In the genomic region with DNA sequence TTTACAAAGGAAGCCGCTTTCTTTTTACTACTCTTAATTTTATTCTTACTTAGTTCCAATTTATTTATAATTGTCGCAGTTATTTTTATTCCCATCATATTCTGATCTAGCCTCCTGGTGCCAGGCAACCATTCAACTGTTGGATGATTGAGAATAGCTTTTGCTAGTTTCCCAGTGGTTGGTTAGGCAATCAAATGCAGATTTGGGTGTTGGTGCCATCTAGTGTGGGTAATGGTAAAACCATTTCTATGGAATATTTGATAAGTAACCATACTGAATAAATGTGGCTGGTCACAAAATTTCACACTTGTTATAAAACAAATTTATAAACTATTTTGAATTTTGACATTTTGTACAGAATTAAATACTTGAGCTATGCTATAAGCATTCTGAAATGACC, we compare ENCODE assay signal across 9 mouse cellular contexts. TPM values are rescaled to one million over a fixed set of nuclear protein-coding genes. Genes with fewer than 3 reads are reported as not detected.
A peak's percentile ranks its signal among the peaks of the same experiment; 100 is the strongest.
DNase-seq lines count a peak whose midpoint lies in the region; ATAC-seq and TF ChIP-seq lines count a peak whose summit lies in the region.
"Had no signal": no experiment of that assay in that cellular context is flagged by ENCODE, and none has a peak within 500 bp of the region (broad histone marks: within the 10 kb centered on the region; RNA-seq: fewer than 3 reads in every experiment).

No protein-coding gene starts in this region.

- H3K4me1 ChIP-seq in E14TG2a.4 (replicated peaks; ENCODE audit: low read depth, low read length), result peaks cover 90% of the 10 kb centered on the region
- peaks cover 4% of the 10 kb centered on the region for H3K4me1 ChIP-seq in lung, embryonic 14.5 days (ENCODE audit: insufficient read depth)

- H3K9ac ChIP-seq in lung, embryonic 14.5 days, result no peak overlapping the region

- H3K4me2 ChIP-seq in lung, embryonic 14.5 days, result no peak overlapping the region

- peak overlapping the region; percentile 53 for H3K4me3 ChIP-seq in E14TG2a.4 (replicated peaks; ENCODE audit: low read length)
- H3K4me3 ChIP-seq in lung, embryonic 14.5 days (ENCODE audit: low read depth, low read length), result no peak overlapping the region
- H3K4me3 ChIP-seq: erythroblast, embryonic 14.5 days had no signal

- no peaks in the 10 kb centered on the region for H3K9me3 ChIP-seq in E14TG2a.4 (ENCODE audit: low read length)
- no peaks in the 10 kb centered on the region for H3K9me3 ChIP-seq in lung, embryonic 14.5 days (ENCODE audit: low read depth, low read length)

- H3K27me3 ChIP-seq in E14TG2a.4 (ENCODE audit: insufficient read depth, low read length), result no peaks in the 10 kb centered on the region
- H3K27me3 ChIP-seq in lung, embryonic 14.5 days (ENCODE audit: insufficient read depth, low read length), result no peaks in the 10 kb centered on the region

- WGBS in lung, embryonic 14.5 days, result 90% methylated on average over 2 of the region's 2 CpGs

- H3K36me3 ChIP-seq in E14TG2a.4 (ENCODE audit: insufficient read depth, low read length), result peaks cover 33% of the 10 kb centered on the region
- H3K36me3 ChIP-seq in lung, embryonic 14.5 days (ENCODE audit: insufficient read depth), result no peaks in the 10 kb centered on the region

- ATAC-seq in lung, embryonic 14.5 days (ENCODE audit: insufficient read depth), result no peak
- no peak for ATAC-seq in activated CD4-positive, CD25-positive, alpha-beta regulatory T cell, adult 4 months

- peak; percentile 5 for DNase-seq in embryo, embryonic 11 days
- no peak for DNase-seq in embryo, embryonic 9.5 days (ENCODE audit: extremely low spot score)
- peak; percentile 42 for DNase-seq in layer of hippocampus, adult 9-11 months
- no peak for DNase-seq in layer of hippocampus, postnatal 25 days (ENCODE audit: extremely low spot score in 1 of 2, low spot score in 1 of 2)
- DNase-seq in lung, embryonic 14.5 days, result peak; percentile 63
- DNase-seq in spleen, adult 18-20 months, result no peak

- H3K27ac ChIP-seq in lung, embryonic 14.5 days (ENCODE audit: low read depth), result no peak overlapping the region

- TF ChIP-seq CTCF in E14TG2a.4 (conservative IDR thresholded peaks at IDR 0.05; ENCODE audit: low read length), result peak; percentile 16
- peak; percentile 44; the same call in 1 of the 2 replicates for TF ChIP-seq CTCF in lung, embryonic 14.5 days (IDR thresholded peaks at IDR 0.05; ENCODE audit: low read depth)

RNA-seq across cellular contexts. Expression of gene Rtn4, which starts 22.0 kb away (rescaled TPM):
- total RNA-seq in layer of hippocampus, postnatal 25 days (2021), result 100 to 1,000 TPM; 497 to 514 TPM
- 54.2 and 54.4 TPM in 2 replicates for polyA plus RNA-seq in lung, embryonic 14.5 days (2014; fragmentation: Nextera tagmentation; extraction: Ambion mirVana)
- 10 to 100 TPM; 19.4 to 21.9 TPM for polyA plus RNA-seq in activated CD4-positive, CD25-positive, alpha-beta regulatory T cell, adult 4 months (2017; shearing (Covaris generic))

Comparison
In these comparisons a context has a peak if more than half of its experiments do, and no peak if none do; other contexts are left out.
1. DNase-seq: peak in embryo, embryonic 11 days (single experiment), layer of hippocampus, adult 9-11 months (single experiment) and lung, embryonic 14.5 days (single experiment); none in embryo, embryonic 9.5 days (single experiment), layer of hippocampus, postnatal 25 days (0 of 2) and spleen, adult 18-20 months (0 of 2).